Mouse (Mus musculus) brown adipose tissue, adult 24 weeks (tissue): ENCODE results near the gene Hectd1. TPM values are rescaled to one million over a fixed set of nuclear protein-coding genes. Genes with fewer than 3 reads are reported as not detected.
A peak's percentile ranks its signal among the peaks of the same experiment; 100 is the strongest.

Experiments used
- H3K27ac ChIP-seq: fragments of 200-500 bp; replicated peaks from 2 replicates; pipeline ENCODE4 v1.5.1; 2012; ENCODE audit warnings: low read depth, mild to moderate bottlenecking, low read length
- H3K4me1 ChIP-seq: fragments of 200-500 bp; 2 replicates; pipeline ENCODE4 v1.6.1; 2012; ENCODE audit warnings: low read length, mixed read lengths; ENCODE audit not compliant: control insufficient read depth, insufficient read depth, insufficient read length
- H3K4me3 ChIP-seq: fragments of 200-500 bp; 2 replicates; pipeline ENCODE4 v1.5.1; 2012; ENCODE audit warnings: low read depth, mild to moderate bottlenecking, low read length, moderate library complexity; ENCODE audit not compliant: insufficient read depth
- polyA plus RNA-seq: library from polyadenylated mRNA; stranded (reverse); fragments of >200 nt; gene quantifications from 2 replicates; pipeline ENCODE4 v1.2.4, GENCODE M21; 2012; ENCODE audit not compliant: missing spikeins, insufficient read depth, insufficient read length

Hectd1 gene
- polyA plus RNA-seq, 1 experiment = 27.3 TPM

DNA sequence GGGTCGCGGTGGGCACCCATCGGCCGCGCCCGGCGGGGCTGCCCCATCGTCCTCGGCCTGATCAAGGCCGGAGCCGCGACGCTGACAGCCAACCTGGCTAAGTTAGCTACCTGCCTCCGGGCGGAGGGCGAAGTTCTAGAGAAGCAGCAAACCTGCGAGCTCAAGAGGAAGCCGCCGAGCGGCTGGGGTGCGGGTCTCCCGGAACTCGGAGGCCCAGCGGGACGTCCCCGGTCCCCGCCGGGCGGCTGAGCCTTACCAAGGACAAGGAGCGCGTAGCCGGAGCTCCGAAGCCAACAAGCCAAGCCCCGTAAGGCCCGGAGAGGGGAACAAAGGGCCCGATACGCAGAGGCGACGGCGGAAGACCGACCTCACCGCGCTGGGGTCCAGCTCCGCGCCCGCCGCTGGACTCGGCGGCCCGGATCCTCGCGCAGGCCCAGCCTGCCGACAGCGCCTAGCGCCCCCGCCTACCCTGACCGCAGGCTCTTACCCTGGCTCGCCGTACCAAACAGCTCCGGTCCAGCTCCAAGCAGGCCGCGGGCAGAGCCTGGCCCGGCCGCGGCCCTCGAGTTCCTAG lies 533 bp downstream of the Hectd1 start:
- Histone ChIP-seq H3K4me3 (peak overlapping the region; percentile 99), H3K4me1 (peaks cover 5% of the 10 kb centered on the region; the same call in 1 of the 2 replicates), H3K27ac (peak overlapping the region; percentile 98)

DNA sequence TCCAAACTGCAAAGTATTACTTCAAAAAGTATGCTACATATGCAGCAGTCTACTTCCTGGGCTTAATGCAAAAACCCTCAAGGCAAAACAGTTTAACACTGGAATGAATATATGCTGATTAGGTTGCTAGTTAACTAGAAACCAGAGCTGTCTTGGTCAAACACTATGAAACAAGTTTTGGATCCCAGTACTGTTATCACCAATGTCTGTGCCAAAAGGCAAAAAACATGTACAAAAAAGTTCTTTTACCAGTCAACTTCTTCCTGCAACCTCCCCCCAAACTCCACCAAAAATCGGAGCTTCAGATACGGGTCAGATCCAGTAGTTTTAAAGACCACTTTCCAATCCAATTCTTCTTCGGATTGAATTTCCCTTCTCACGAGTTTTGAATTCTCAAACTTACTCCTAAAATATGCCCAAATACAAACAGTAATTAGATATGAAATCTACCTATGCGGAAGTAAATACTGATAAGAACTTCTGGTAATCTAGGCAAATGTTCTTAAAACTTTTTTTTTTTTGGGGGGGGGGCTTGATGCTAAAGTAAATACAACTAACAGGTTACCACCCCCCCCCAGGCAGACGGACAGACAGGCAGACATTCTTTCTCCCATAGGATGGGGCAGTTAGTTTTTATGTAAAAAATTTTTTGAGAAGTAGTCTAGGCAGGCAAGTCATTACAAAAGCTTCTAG lies 1.2 kb downstream of the Hectd1 start:
- Histone ChIP-seq H3K4me1 (peaks cover 5% of the 10 kb centered on the region; the same call in 1 of the 2 replicates), H3K4me3 (peak overlapping the region; percentile 99), H3K27ac (peak overlapping the region; percentile 98)

GRCm38 (mm10) chr12:51825338-51825737 lies 4.0 kb downstream of the Hectd1 start:
- no peak overlapping the region for H3K27ac ChIP-seq
- H3K4me3 ChIP-seq = no peak overlapping the region
- peaks cover 5% of the 10 kb centered on the region; the same call in 1 of the 2 replicates for H3K4me1 ChIP-seq

DNA sequence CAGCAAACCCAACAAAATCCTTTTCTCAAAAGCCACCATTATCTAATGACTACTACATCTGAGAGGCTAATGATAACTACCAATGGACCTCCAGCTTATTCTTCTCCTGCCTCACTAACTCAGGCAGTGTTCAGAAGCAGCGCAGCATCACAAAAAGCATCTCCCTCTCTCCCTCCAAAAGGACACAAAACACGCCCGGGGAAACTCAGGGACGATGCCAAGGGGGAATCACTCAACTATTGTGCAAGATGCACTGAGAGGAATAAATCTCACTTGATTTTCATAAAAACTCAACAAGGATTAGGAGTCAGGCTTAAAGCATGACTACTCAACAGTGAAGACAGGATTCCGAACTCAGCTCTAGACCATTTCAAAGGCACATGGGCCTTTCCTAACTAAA lies 6.0 kb downstream of the Hectd1 start:
- Histone ChIP-seq H3K4me1 (peaks cover 8% of the 10 kb centered on the region; the same call in 1 of the 2 replicates), H3K27ac (no peak overlapping the region), H3K4me3 (no peak overlapping the region)

DNA sequence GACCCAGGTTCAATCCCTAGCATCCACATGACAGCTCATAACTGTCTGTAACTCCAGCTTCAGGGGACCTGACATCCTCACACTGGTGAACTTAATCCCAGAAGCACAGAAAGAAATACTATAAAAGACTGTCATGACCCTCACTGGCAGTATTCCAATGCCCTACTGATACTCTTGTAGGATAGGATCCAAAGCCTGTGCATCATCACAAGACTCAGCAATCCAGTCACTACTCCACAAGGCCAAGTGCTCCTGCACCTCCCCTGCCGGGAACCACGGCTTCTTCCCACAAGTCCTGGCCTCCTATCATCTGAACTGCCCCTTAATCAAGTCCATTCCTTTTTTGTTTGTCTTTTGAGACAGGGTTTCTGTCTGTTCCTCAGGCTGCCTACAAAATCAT lies 6.5 kb downstream of the Hectd1 start:
- Histone ChIP-seq H3K27ac (no peak overlapping the region), H3K4me1 (peaks cover 11% of the 10 kb centered on the region; the same call in 1 of the 2 replicates), H3K4me3 (no peak overlapping the region)

- Histone ChIP-seq H3K4me3 (no peak overlapping the region), H3K27ac (no peak overlapping the region), H3K4me1 (peaks cover 10% of the 10 kb centered on the region; the same call in 1 of the 2 replicates)
Observed at GRCm38 (mm10) chr12:51822236-51822635, 7.1 kb downstream of the Hectd1 start.

DNA sequence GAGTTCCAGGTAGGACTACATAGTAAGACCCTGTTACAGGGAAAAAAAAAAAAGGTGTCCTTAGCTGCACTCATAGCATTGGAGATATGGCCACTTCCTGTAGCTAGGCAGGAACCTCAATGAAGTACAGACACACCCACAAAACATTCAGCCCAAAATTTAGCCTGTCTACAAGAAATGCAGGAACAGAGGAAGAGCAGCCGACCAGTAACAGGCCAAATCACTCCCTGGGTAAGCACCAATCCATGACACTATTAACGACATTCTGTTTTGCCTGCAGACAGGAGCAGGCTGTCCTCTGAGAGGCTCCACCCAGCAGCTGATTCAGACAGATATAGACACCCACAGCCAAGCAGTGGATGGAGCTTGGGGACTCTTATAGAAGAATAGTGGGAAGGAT lies 8.1 kb downstream of the Hectd1 start:
- Histone ChIP-seq H3K27ac (no peak overlapping the region), H3K4me3 (no peak overlapping the region), H3K4me1 (peaks cover 8% of the 10 kb centered on the region; the same call in 1 of the 2 replicates)

DNA sequence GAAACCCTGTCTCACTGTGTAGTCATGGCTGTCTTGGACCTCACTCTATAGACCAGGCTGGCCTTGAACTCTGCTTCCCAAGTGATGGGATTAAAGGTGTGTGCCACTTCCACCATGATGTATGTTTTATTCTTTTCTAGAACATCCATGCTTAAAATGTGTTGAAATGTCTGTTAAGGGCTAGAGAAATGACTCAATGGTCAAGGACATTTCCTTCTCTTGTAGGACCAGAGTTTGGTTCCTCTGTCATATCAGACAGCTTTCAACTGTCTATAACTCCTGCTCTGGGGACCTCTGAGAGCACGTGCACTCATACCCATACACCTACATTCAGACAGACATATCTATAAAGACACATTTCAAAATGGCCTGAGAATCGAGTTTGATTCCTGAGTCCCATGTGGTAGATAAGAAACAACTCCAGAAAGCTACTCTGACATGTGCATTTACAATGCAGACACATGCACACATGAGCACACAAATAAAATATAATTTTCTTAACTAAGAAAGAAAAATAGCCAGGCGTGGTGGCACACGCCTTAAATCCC lies 9.3 kb downstream of the Hectd1 start:
- Histone ChIP-seq H3K4me3 (no peak overlapping the region), H3K4me1 (peaks cover 5% of the 10 kb centered on the region; the same call in 1 of the 2 replicates), H3K27ac (no peak overlapping the region)

GRCm38 (mm10) chr12:51817815-51818613 lies 11.3 kb downstream of the Hectd1 start:
- no peak overlapping the region for H3K4me3 ChIP-seq
- peaks cover 5% of the 10 kb centered on the region; the same call in 1 of the 2 replicates for H3K4me1 ChIP-seq
- H3K27ac ChIP-seq = no peak overlapping the region

GRCm38 (mm10) chr12:51811388-51812140 lies 17.8 kb downstream of the Hectd1 start:
- peaks cover 2% of the 10 kb centered on the region for H3K4me1 ChIP-seq
- no peak overlapping the region for H3K4me3 ChIP-seq
- H3K27ac ChIP-seq = no peak overlapping the region

DNA sequence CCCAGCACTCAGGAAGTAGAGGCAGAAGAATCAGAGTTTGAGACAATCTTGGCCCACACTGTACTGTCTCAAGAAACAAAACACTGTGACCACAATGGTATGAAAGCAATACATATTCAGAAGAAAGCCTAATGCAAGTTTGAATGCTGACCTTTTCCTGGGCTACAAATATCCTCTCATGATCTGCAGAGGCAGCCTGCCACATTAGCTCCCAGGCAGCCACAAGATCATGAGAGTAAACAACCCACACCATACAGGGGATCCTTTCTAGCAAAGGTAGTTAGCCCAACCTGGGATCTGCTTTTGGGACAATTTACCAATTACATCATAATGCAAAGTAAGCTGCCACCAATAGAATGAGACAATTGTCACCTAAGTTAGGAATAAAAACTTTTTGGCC lies 18.8 kb downstream of the Hectd1 start:
- no peak overlapping the region for H3K4me3 ChIP-seq
- H3K27ac ChIP-seq = no peak overlapping the region
- H3K4me1 ChIP-seq = peaks cover 2% of the 10 kb centered on the region

- H3K4me3 ChIP-seq = no peak overlapping the region
- H3K27ac ChIP-seq = no peak overlapping the region
- H3K4me1 ChIP-seq = no peaks in the 10 kb centered on the region
Observed at GRCm38 (mm10) chr12:51784842-51785241, 44.5 kb downstream of the Hectd1 start.

- H3K4me1 ChIP-seq = no peaks in the 10 kb centered on the region
- H3K27ac ChIP-seq = no peak overlapping the region
- H3K4me3 ChIP-seq = no peak overlapping the region
Observed at GRCm38 (mm10) chr12:51768702-51769101, 60.6 kb downstream of the Hectd1 start.

- Histone ChIP-seq H3K4me3 (no peak overlapping the region), H3K4me1 (no peaks in the 10 kb centered on the region), H3K27ac (no peak overlapping the region)
Observed at GRCm38 (mm10) chr12:51767454-51767853, 61.9 kb downstream of the Hectd1 start.
